Mouse (Mus musculus) neutrophil, adult 5-6 weeks (primary cell): ENCODE results near the gene Olfr1016. TPM values are rescaled to one million over a fixed set of nuclear protein-coding genes. Genes with fewer than 3 reads are reported as not detected.

Experiments
- ATAC-seq: fragments of 151-379, 151-347 bp; 2 replicates; pipeline ENCODE4 v1.8.0; 2017; ENCODE audit warnings: mild to moderate bottlenecking, moderate TSS enrichment; ENCODE audit not compliant: insufficient number of reproducible peaks, poor library complexity, low FRiP score, severe bottlenecking; ENCODE audit errors: extremely low read depth
- total RNA-seq: library from RNA; stranded (forward); fragments of 200-1000 nt; gene quantifications from 2 replicates; pipeline ENCODE4 v1.2.3, GENCODE M21; 2017

Gene Olfr1016
- total RNA-seq: not detected in 2 replicates

DNA sequence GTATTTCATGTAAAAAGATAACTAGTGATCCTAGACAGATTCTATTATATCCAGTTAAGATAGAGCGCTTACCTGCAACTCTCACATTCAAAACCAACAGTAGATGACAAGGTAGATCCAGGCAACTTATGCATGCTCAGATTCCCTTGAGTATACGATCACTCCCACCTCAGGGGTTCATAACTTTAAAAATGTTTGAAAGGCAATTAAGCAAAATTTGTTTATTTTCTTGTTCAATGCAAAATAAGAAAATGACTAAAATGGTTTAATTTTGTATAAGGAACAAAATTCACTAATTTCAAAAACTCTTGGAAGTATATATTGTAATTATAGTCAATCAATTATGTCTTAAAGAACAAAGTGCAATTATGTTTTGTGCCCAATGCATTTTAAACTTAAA lies at the start of gene Olfr1016:
TSS of gene Olfr1016 (minus strand) at position 101 of the 400 bp plus-strand sequence.
- ATAC-seq: no peak

DNA sequence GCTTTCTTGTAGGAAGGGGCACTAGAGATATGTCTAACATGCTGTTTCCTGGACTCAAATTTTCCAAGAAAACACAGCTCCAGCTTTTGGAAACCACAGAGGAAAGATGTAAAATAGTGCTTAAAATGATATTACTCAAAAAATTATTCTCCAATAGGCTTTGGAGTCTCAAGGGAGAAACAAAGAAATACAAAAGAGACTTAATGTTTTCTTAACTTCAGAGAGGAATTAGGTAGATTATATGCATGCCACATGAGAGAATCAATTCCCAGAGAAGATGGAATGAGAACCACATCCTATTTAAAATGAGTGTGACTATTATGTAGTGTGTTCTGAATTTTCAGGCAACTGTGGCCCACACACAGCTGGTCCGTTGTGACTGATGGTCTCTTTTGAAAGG lies 44.4 kb upstream of the Olfr1016 start, which contains the start of gene Olfr1020:
TSS of gene Olfr1020 (plus strand) at position 301 of the 400 bp plus-strand sequence.
- no peak for ATAC-seq

GRCm38 (mm10) chr2:85845383-85845782 lies 43.0 kb upstream of the Olfr1016 start, which contains the start of gene Olfr1019:
Gene Olfr1019 (minus strand): TSS chr2:85845483.
- ATAC-seq: no peak

- ATAC-seq: no peak
Measured at GRCm38 (mm10) chr2:85818179-85818578, 15.8 kb upstream of the Olfr1016 start, which contains the start of gene Olfr1018. Gene Olfr1018 (plus strand): TSS chr2:85818479.

GRCm38 (mm10) chr2:85804501-85804900 lies 2.2 kb upstream of the Olfr1016 start:
- no peak for ATAC-seq

DNA sequence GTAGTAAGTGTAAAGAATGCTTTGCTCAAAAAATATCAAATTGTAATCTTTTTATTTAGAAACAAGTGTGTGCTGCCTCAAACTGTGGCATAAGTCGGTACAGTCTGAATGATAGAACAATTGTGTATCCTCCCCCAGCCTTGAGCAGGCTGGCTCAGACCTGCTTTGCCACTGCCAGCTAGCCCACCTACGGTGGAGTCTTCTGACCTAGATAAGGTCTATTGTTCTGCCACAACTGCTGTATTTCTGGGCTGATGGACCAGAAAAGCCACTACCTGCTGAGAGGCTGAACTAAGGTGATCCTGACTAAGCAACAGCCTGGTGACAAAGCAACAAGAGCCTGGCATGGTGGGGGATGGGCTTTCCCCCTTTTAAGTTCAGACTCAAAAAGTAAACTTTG lies 10.0 kb downstream of the Olfr1016 start:
- ATAC-seq: no peak

GRCm38 (mm10) chr2:85781717-85782116 lies 20.6 kb downstream of the Olfr1016 start, which contains the start of gene Olfr1015:
Gene Olfr1015 (plus strand): TSS chr2:85782017.
- no peak for ATAC-seq

DNA sequence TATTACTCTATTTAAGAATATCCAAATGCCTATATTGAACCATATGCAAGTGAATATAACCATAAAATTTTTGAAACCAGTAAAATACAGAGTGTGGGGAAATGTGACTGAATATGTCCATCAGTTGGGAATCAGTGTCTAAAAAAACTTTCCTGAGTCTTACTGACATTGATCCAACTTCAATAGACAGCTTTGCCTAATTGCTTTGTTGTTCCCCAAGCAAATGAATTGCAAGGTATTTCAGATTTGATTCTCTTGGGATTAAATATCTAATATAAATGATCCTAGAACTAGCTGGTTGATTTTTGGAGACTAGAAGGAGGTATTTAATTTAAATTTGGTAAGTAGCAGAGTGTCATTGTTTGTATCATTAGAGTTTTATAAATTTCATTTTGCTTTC lies 29.9 kb downstream of the Olfr1016 start, which contains the start of gene Olfr1014:
TSS of gene Olfr1014 (plus strand) at position 301 of the 400 bp plus-strand sequence.
- ATAC-seq: no peak

DNA sequence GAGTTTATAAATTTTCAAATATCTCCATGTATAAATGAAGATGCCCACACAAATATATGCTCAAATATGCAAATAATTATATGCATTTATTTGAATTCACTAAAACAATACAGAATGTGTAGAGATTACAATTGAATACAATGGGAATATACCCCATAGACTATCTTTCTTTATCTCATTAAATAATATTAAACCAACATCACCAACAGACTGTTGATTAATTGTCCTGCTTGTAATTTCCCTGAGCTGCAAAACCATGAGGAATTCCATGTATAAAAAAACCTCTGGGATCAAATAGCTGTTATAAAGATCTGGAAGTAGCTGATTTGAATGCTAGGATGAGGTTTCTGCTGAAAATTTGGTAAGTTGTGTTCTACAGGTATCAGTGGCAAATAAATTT lies 35.5 kb downstream of the Olfr1016 start, which contains the start of gene Olfr1013:
TSS of gene Olfr1013 (plus strand) at position 301 of the 400 bp plus-strand sequence.
- ATAC-seq: no peak

- ATAC-seq: no peak
Measured at GRCm38 (mm10) chr2:85762666-85763065, 39.7 kb downstream of the Olfr1016 start, which contains the start of gene Olfr1012. Gene Olfr1012 (minus strand): TSS chr2:85762766.

GRCm38 (mm10) chr2:85753822-85754221 lies 48.5 kb downstream of the Olfr1016 start:
- no peak for ATAC-seq

Other genes starting within 250 kb of the Olfr1016 start
- gene Olfr996, start 223.3 kb downstream of the Olfr1016 start, total RNA-seq: not detected in 2 replicates
- not detected in 2 replicates for gene Olfr998, start 213.6 kb downstream of the Olfr1016 start, total RNA-seq
- not detected in 2 replicates for gene Olfr1000, start 190.6 kb downstream of the Olfr1016 start, total RNA-seq
- gene Olfr1002, start 151.8 kb downstream of the Olfr1016 start, total RNA-seq: not detected in 2 replicates
- not detected in 2 replicates for gene Olfr154, start 138.1 kb downstream of the Olfr1016 start, total RNA-seq
- not detected in 2 replicates for gene Olfr1006, start 123.8 kb downstream of the Olfr1016 start, total RNA-seq
- gene Olfr1008, start 113.1 kb downstream of the Olfr1016 start, total RNA-seq: not detected in 2 replicates
- gene Olfr1009, start 87.1 kb downstream of the Olfr1016 start, total RNA-seq: not detected in 2 replicates
- not detected in 2 replicates for gene Olfr1012, start 39.8 kb downstream of the Olfr1016 start, total RNA-seq
- 0.12 TPM in 1 of 2 replicates, not detected in the other for gene Olfr1013, start 35.4 kb downstream of the Olfr1016 start, total RNA-seq
- gene Olfr1014, start 29.8 kb downstream of the Olfr1016 start, total RNA-seq: not detected in 2 replicates
- gene Olfr1015, start 20.5 kb downstream of the Olfr1016 start, total RNA-seq: not detected in 2 replicates
- not detected in 2 replicates for gene Olfr1018, start 15.9 kb upstream of the Olfr1016 start, total RNA-seq
- not detected in 2 replicates for gene Olfr1019, start 42.9 kb upstream of the Olfr1016 start, total RNA-seq
- gene Olfr1020, start 44.5 kb upstream of the Olfr1016 start, total RNA-seq: 0.23 TPM in 1 of 2 replicates, not detected in the other
- gene Olfr1022, start 66.0 kb upstream of the Olfr1016 start, total RNA-seq: not detected in 2 replicates
- gene Olfr1023, start 83.1 kb upstream of the Olfr1016 start, total RNA-seq: not detected in 2 replicates
- not detected in 2 replicates for gene Olfr1024, start 102.5 kb upstream of the Olfr1016 start, total RNA-seq
- gene Olfr1025-ps1, start 112.6 kb upstream of the Olfr1016 start, total RNA-seq: not detected in 2 replicates
- gene Olfr1026, start 119.0 kb upstream of the Olfr1016 start, total RNA-seq: not detected in 2 replicates
- gene Olfr1028, start 147.9 kb upstream of the Olfr1016 start, total RNA-seq: not detected in 2 replicates
- gene Olfr1029, start 171.4 kb upstream of the Olfr1016 start, total RNA-seq: not detected in 2 replicates
- gene Olfr1030, start 176.7 kb upstream of the Olfr1016 start, total RNA-seq: not detected in 2 replicates
- gene Olfr1031, start 187.8 kb upstream of the Olfr1016 start, total RNA-seq: not detected in 2 replicates
- gene Olfr1032, start 203.0 kb upstream of the Olfr1016 start, total RNA-seq: not detected in 2 replicates
- not detected in 2 replicates for gene Olfr1033, start 218.1 kb upstream of the Olfr1016 start, total RNA-seq
- gene Olfr1034, start 243.3 kb upstream of the Olfr1016 start, total RNA-seq: 0.12 TPM in 1 of 2 replicates, not detected in the other